In genomic region chr15:88843486-88844097, GRCm38 (mm10) we compare ENCODE assay signal across 9 mouse cellular contexts. TPM values are rescaled to one million over a fixed set of nuclear protein-coding genes. Genes with fewer than 3 reads are reported as not detected.
DNase-seq lines count a peak whose midpoint lies in the region; ATAC-seq and TF ChIP-seq lines count a peak whose summit lies in the region.
"Had no signal": no experiment of that assay in that cellular context is flagged by ENCODE, and none has a peak within 500 bp of the region (broad histone marks: within the 10 kb centered on the region; RNA-seq: fewer than 3 reads in every experiment).

No protein-coding gene starts in this region.

- peaks cover 25% of the 10 kb centered on the region for H3K4me1 ChIP-seq in lung, embryonic 15.5 days
- peaks cover 28% of the 10 kb centered on the region for H3K4me1 ChIP-seq in embryonic facial prominence, embryonic 10.5 days
- H3K4me1 ChIP-seq in limb, embryonic 14.5 days (ENCODE audit: control insufficient read depth, insufficient read depth, low read length): peaks cover 21% of the 10 kb centered on the region

- no peak; the same call in 1 of the 2 replicates for ATAC-seq in lung, embryonic 15.5 days (ENCODE audit: borderline replicate concordance, extremely low read depth, low FRiP score, low TSS enrichment)
- peak; percentile 78; the same call in 1 of the 2 replicates for ATAC-seq in limb, embryonic 14.5 days (ENCODE audit: low FRiP score, low read depth)
- ATAC-seq in activated CD4-positive, CD25-positive, alpha-beta regulatory T cell, adult 4 months: no peak

- H3K36me3 ChIP-seq in lung, embryonic 15.5 days: no peaks in the 10 kb centered on the region
- no peaks in the 10 kb centered on the region for H3K36me3 ChIP-seq in embryonic facial prominence, embryonic 10.5 days (replicated peaks)
- no peaks in the 10 kb centered on the region for H3K36me3 ChIP-seq in limb, embryonic 14.5 days (ENCODE audit: control insufficient read depth, insufficient read depth, low read length)

- H3K4me3 ChIP-seq in lung, embryonic 15.5 days: no peak overlapping the region
- no peak overlapping the region for H3K4me3 ChIP-seq in embryonic facial prominence, embryonic 10.5 days
- no peak overlapping the region for H3K4me3 ChIP-seq in limb, embryonic 14.5 days (replicated peaks; ENCODE audit: low read length)

- no peaks in the 10 kb centered on the region for H3K27me3 ChIP-seq in lung, embryonic 15.5 days
- H3K27me3 ChIP-seq in embryonic facial prominence, embryonic 10.5 days (replicated peaks; ENCODE audit: low read depth, poor library complexity, severe bottlenecking): no peaks in the 10 kb centered on the region
- no peaks in the 10 kb centered on the region for H3K27me3 ChIP-seq in limb, embryonic 14.5 days (ENCODE audit: control insufficient read depth, insufficient read depth, low read length)

- no peaks in the 10 kb centered on the region for H3K9me3 ChIP-seq in lung, embryonic 15.5 days
- H3K9me3 ChIP-seq in embryonic facial prominence, embryonic 10.5 days: no peaks in the 10 kb centered on the region
- H3K9me3 ChIP-seq in limb, embryonic 14.5 days (ENCODE audit: control insufficient read depth, low read length): no peaks in the 10 kb centered on the region

- no peak overlapping the region for H3K9ac ChIP-seq in lung, embryonic 15.5 days
- H3K9ac ChIP-seq in limb, embryonic 14.5 days (ENCODE audit: low read depth, low read length, severe bottlenecking): no peak overlapping the region

- peak overlapping the region; percentile 24; the same call in 1 of the 2 replicates for H3K27ac ChIP-seq in lung, embryonic 15.5 days
- peak overlapping the region; percentile 21; the same call in 1 of the 2 replicates for H3K27ac ChIP-seq in embryonic facial prominence, embryonic 10.5 days (replicated peaks)
- peak overlapping the region; percentile 48; the same call in 1 of the 2 replicates for H3K27ac ChIP-seq in limb, embryonic 14.5 days (replicated peaks; ENCODE audit: low read depth, low read length)

- peak; percentile 89 for DNase-seq in heart, adult 11 months
- DNase-seq in heart, postnatal 4 days: no peak
- no peak for DNase-seq in lung, postnatal 36 days
- peak; percentile 43 for DNase-seq in embryonic facial prominence, embryonic 10.5 days (ENCODE audit: low spot score)
- peak; percentile 57 for DNase-seq in limb, embryonic 14.5 days (ENCODE audit: low spot score)
- no peak for DNase-seq in spleen, postnatal 10 days (ENCODE audit: low spot score in 2 of 2)
- DNase-seq: cerebellum, postnatal 36 days had no signal

- H3K4me2 ChIP-seq in lung, embryonic 15.5 days: no peak overlapping the region
- no peak overlapping the region for H3K4me2 ChIP-seq in limb, embryonic 14.5 days (replicated peaks; ENCODE audit: low read depth, low read length, severe bottlenecking)

- TF ChIP-seq POLR2A in limb, embryonic 14.5 days (IDR thresholded peaks at IDR 0.05; ENCODE audit: borderline replicate concordance, extremely low read depth, insufficient read depth, insufficient read length): no peak

- WGBS in lung, embryonic 15.5 days: 27% methylated on average over 8 of the region's 8 CpGs
- WGBS in embryonic facial prominence, embryonic 10.5 days: 45% methylated on average over 8 of the region's 8 CpGs
- WGBS in limb, embryonic 14.5 days: 22% methylated on average over 8 of the region's 8 CpGs

RNA-seq across cellular contexts. Expression of gene Pim3, which starts 18.4 kb away (rescaled TPM):
- total RNA-seq in heart, postnatal 4 days (2021): 10 to 100 TPM; 36.8 to 40.2 TPM
- 65.9 and 70.3 TPM in 2 replicates for polyA plus RNA-seq in lung, embryonic 15.5 days (2015; fragmentation: Nextera tagmentation; extraction: Ambion mirVana)
- 43.6 and 49.0 TPM in 2 replicates for polyA plus RNA-seq in embryonic facial prominence, embryonic 10.5 days (2016; fragmentation: Nextera tagmentation; extraction: Ambion mirVana)
- polyA plus RNA-seq in limb, embryonic 14.5 days (2012; rRNA removed): 15.2 and 20.6 TPM in 2 replicates
- polyA plus RNA-seq in limb, embryonic 14.5 days (2014; fragmentation: Nextera tagmentation; extraction: Ambion mirVana): 38.1 and 47.8 TPM in 2 replicates
- polyA plus RNA-seq in activated CD4-positive, CD25-positive, alpha-beta regulatory T cell, adult 4 months (2017; shearing (Covaris generic)): 1 to 10 TPM; 2.6 to 3.6 TPM

RNA-seq across cellular contexts. Expression of gene Creld2, which starts 24.1 kb away (rescaled TPM):
- 10 to 100 TPM; 20.2 to 25.7 TPM for total RNA-seq in heart, postnatal 4 days (2021)
- 107 and 110 TPM in 2 replicates for polyA plus RNA-seq in lung, embryonic 15.5 days (2015; fragmentation: Nextera tagmentation; extraction: Ambion mirVana)
- polyA plus RNA-seq in embryonic facial prominence, embryonic 10.5 days (2016; fragmentation: Nextera tagmentation; extraction: Ambion mirVana): 92.2 and 93.9 TPM in 2 replicates
- polyA plus RNA-seq in limb, embryonic 14.5 days (2012; rRNA removed): 59.3 and 79.1 TPM in 2 replicates
- polyA plus RNA-seq in limb, embryonic 14.5 days (2014; fragmentation: Nextera tagmentation; extraction: Ambion mirVana): 74.9 and 85.9 TPM in 2 replicates
- polyA plus RNA-seq in activated CD4-positive, CD25-positive, alpha-beta regulatory T cell, adult 4 months (2017; shearing (Covaris generic)): 10 to 100 TPM; 25.4 to 30.9 TPM

RNA-seq across cellular contexts. Expression of gene Alg12, which starts 24.5 kb away (rescaled TPM):
- total RNA-seq in heart, postnatal 4 days (2021): 1 to 10 TPM; 6.6 to 9.0 TPM
- 11.7 and 14.4 TPM in 2 replicates for polyA plus RNA-seq in lung, embryonic 15.5 days (2015; fragmentation: Nextera tagmentation; extraction: Ambion mirVana)
- polyA plus RNA-seq in embryonic facial prominence, embryonic 10.5 days (2016; fragmentation: Nextera tagmentation; extraction: Ambion mirVana): 10.9 and 12.5 TPM in 2 replicates
- 17.9 and 21.7 TPM in 2 replicates for polyA plus RNA-seq in limb, embryonic 14.5 days (2012; rRNA removed)
- polyA plus RNA-seq in limb, embryonic 14.5 days (2014; fragmentation: Nextera tagmentation; extraction: Ambion mirVana): 12.1 and 12.2 TPM in 2 replicates
- polyA plus RNA-seq in activated CD4-positive, CD25-positive, alpha-beta regulatory T cell, adult 4 months (2017; shearing (Covaris generic)): 10 to 100 TPM; 13.5 to 15.0 TPM

Comparison
In these comparisons a context has a peak if more than half of its experiments do, and no peak if none do; other contexts are left out.
1. DNase-seq: peak in heart, adult 11 months (single experiment), embryonic facial prominence, embryonic 10.5 days (single experiment) and limb, embryonic 14.5 days (single experiment); none in heart, postnatal 4 days (single experiment), lung, postnatal 36 days (single experiment) and spleen, postnatal 10 days (0 of 2).
2. Peak in every context shown above with its lines, with median percentiles within 50 percentile points of each other: H3K27ac ChIP-seq.